Mouse (Mus musculus) Muller cell, postnatal 12 days (primary cell): ENCODE measurements around the gene Ajm1.
A peak's percentile ranks its signal among the peaks of the same experiment; 100 is the strongest.
"Not testable (repeated sequence)": the region's sequence is repeated elsewhere in the genome, so short reads cannot be mapped to it uniquely, and the experiment has no call there.

Source experiments
- DNase-seq: peaks from one replicate; pipeline ENCODE4 v3.0.0-alpha.2; 2015; ENCODE audit errors: inconsistent ontology term

Ajm1 gene

GRCm38 (mm10) chr2:25565741-25566140 is 15.8 kb downstream of the Ajm1 start:
- no peak for DNase-seq

- no peak for DNase-seq
Measured at GRCm38 (mm10) chr2:25561946-25562345, 19.6 kb downstream of the Ajm1 start.

GRCm38 (mm10) chr2:25560551-25560950 is 21.0 kb downstream of the Ajm1 start:
- DNase-seq, result no peak

DNA sequence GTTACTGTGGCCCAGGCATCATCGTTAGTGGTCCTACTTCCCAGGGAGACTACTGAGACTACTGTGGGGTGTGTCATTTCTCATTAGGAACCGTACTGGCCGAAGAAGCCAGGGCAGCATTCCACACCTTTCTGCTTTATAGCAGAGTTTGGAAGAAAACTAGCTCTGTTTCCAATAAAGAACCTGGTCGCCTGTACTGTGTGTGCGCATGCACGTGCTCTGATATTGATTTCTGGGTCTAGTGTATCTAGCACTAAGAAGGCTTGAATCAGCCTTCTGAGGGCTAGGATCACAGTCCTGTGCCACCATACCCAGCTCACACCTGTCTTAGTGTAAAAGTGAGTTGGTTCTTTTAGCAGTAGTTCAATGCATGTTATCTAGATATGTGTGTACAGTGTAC is 22.8 kb downstream of the Ajm1 start:
- no peak for DNase-seq

GRCm38 (mm10) chr2:25557964-25558360 is 23.6 kb downstream of the Ajm1 start:
- DNase-seq, result no peak

DNA sequence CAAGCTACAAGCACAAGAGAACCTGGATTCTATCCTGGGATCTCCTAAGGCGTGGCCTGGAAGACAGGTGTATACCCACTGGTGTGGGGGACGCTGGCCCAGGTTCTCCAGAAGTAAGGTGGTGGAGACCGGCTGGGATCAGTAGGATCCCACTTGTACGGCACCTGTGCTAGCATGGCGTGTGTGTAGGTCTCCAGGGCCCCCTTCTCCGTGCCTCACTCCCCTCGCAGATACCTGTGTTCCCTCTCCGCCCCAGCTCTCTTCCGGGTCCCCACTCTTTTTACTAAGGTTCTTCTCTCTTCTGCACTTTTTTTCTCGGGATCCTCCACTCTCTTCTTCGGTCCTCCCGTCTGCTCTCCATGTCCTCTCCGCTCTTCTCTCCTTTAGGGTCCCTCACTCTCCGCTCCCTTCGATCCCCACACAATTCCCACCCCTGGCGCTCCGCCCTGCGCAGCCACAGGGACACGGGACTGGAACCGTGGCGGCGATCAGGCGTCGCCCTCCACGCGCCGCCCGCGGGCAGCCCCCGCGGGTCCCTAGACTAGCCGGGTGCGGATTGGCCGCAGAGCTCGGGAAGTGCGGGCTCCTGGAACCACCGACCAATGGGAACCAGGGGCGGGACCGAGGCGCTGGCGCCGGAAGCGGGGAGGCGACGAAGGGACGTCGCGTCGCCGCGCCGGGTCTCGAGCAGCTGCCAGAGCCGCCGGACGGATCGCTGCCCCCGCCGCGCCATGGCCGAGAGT is 24.2 kb downstream of the Ajm1 start, which contains the start of gene Edf1:
Edf1 (plus strand) TSS at position 627 of the 743 bp plus-strand sequence.
- peak; percentile 97 for DNase-seq

DNA sequence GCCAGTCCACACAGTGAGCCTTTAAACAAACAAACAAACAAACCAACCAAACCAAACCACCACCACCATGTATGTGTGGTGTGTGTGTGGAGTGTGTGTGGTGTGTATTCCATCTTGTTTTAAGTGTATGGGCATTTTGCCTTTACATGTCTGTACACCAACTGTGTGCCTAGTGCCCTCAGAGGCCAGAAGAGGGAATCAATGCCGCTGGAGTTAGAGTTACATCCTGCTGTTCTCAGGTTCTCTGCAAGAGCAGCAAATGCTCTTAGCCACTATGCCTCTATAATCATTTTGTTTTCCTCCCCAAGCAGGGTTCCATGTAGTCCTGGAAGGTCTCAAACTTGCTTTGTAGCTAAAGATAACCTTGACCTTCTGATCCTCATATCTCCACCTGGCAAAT is 25.3 kb downstream of the Ajm1 start:
- DNase-seq, result no peak

- DNase-seq, result not testable (repeated sequence)
Measured at GRCm38 (mm10) chr2:25555479-25555878, 26.1 kb downstream of the Ajm1 start.

- DNase-seq, result not testable (repeated sequence)
Measured at GRCm38 (mm10) chr2:25553171-25553786, 28.3 kb downstream of the Ajm1 start.

DNA sequence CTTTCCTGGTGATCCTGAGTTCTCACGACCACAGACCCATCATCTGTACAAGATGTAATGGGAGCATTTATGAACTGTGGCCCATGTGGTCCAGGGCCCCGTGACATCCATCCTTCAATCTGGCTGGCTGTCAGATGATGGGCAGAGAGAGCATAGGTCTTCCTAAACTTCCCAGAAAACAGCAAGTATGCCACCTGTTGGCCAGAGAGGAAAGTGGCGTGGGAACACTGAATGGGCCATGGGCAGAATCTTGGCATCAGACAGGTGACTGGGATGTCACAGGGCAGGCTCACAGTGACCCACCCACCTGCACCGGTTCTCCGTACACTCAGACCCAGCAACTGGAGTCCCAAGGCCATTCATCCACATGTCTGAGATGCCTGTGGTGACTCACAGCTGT is 30.4 kb downstream of the Ajm1 start:
- DNase-seq, result peak; percentile 75

DNA sequence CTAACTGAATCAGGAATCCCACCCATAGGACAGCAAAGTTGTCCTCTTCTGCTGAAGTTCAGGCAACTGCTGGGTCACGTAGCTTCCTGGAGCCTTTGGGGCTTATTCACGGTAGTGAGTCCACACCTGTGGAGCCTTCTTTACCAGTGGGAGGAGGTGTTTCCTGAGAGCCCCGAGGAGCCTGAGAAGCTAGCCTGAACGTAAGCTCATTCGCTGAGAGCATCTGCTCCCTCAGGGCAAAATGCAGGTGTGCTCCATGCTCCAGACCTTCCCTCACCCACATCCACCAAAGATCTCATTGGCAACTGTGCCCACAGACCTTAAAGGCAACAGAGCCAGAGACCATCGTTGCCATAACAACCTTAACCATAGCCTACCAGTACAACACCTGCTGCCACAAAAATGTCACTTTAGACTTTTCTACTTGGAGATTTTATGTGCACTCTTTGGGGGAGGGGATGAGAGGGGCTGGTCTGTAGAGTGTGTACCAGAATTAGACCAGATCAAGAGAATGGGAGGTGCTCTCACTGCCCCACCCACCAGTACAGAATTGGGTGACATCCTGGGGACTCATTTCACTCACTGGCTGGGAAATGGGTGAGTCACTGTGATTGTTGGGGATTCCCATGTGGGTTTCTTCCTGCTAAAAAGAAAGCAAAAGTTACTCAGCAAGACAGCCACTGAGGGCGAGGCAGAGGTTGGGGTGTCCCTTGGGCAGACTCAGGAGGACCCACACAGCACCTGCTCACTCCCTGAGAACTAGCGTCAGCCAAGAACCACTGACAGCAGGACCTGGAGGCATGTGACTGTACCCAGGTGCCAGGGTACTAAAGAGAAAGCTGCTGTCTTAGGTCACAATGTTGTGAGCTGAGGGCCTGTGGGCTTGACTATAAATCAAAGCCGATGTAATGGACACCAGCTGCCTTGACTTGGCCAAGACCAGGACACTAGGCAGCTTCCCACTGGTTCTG is 32.3 kb downstream of the Ajm1 start:
- peak; percentile 72 for DNase-seq

GRCm38 (mm10) chr2:25546811-25547491 is 34.6 kb downstream of the Ajm1 start, which contains the start of gene Traf2:
Traf2 (minus strand) TSS chr2:25546940.
- DNase-seq, result peak; percentile 99

DNA sequence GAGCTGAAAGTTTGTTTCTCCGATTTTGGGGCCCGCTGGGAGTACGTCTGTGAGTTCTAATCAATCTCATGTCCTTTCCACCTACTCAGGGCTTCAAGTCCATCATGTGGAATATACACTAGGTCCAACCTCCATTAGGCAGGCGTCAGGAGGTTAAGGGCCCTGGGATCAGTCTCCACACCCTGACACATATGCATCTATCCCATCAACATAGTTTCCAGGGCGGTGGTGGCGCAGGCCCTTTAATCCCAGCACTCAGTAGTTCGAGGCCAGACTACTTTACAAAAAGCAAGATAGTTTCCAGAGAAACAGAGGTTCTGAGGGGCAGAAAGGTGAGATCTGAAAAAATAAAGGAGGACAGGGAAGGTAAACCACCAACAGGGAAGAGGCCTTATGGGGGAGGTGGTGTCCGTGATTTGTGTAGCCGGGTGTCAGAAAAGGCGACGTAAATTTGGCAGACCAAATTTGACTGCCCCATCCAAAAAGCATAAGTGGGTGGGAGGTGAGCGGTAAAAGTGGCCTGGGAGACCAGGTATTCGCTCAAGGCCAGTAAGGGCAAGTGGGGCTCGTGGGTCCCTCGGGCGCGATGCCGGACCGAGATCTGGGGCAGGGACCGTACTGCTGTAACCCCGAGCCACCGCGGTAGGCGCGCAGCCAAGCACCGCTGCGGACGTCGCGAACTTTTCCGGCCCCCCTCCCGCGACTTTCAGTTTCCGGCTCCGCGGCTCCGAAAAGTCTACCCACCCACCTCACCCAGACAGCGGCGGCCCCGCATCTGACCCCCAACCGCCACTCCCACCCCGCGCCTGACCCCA is 35.4 kb downstream of the Ajm1 start:
- no peak for DNase-seq

GRCm38 (mm10) chr2:25541644-25542367 is 39.8 kb downstream of the Ajm1 start:
- DNase-seq, result peak; percentile 46

- DNase-seq, result peak; percentile 52
Measured at GRCm38 (mm10) chr2:25540541-25540948, 41.0 kb downstream of the Ajm1 start.

- no peak for DNase-seq
Measured at GRCm38 (mm10) chr2:25536531-25536930, 45.0 kb downstream of the Ajm1 start.

DNA sequence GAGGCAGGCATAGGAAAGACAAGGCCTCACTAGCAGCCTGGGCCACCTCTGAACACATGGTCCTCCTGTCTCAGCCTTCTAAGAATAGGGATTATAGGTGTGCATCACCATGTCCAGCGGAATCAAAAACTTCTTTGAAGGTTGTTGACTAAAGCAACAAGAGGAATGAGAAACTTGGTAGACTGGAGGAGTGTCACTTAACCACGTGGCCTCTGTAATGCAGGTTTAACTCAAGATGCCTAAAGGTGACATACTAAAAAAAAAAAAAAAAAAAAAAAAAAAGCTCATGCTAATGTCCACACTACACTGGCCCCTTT is 46.7 kb downstream of the Ajm1 start:
- DNase-seq, result no peak

DNA sequence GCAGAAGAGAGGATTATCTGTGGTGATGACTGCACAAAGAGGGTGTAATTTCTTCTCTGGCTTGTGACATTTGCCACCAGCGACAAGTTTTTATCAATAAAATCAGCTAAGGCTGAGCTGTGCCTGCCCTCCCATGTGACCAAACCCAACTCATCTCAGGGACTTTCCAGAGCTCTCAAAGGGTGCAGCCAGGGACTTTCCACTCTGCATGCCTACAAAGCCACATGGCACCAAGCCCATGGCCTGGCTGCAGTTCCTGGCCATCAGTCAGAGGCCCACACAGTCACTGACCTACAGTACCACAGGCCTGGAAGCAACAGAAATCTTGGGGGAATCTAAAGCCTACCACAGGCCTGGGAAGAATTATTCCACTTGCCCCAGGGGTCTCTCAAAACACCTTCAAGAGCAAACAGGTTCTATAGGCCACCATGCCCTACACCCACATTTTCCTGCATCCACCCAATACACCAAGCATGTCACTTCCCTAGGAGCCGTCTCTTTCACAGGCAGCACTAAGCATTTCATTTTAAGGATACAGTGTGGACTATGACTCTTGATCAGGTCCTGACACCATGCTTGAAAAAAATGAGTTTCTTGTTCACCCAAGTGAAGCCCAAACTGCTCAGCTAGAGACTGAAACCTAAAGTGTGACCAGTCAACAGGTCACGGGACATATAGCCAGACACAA is 47.2 kb downstream of the Ajm1 start:
- peak; percentile 91 for DNase-seq

GRCm38 (mm10) chr2:25533707-25534106 is 47.9 kb downstream of the Ajm1 start:
- DNase-seq, result no peak
